Mouse (Mus musculus) midbrain, embryonic 11.5 days (tissue): ENCODE measurements around the gene N4bp3. TPM values are rescaled to one million over a fixed set of nuclear protein-coding genes. Genes with fewer than 3 reads are reported as not detected.
A peak's percentile ranks its signal among the peaks of the same experiment; 100 is the strongest.

Source experiments
- ATAC-seq: fragments of 200-750 bp; cut with Nextera tagmentation; 2 replicates; pipeline ENCODE4 v1.8.0; 2017; ENCODE audit warnings: moderate TSS enrichment, moderate library complexity; ENCODE audit not compliant: low FRiP score
- DNase-seq: peaks from one replicate; pipeline ENCODE4 v3.0.0; 2015; ENCODE audit warnings: low spot score; ENCODE audit errors: missing footprints
- H3K27ac ChIP-seq: fragments of 300-500 bp; sonication (generic); 2 replicates; pipeline ENCODE4 v1.5.1; 2014; ENCODE audit warnings: low read depth, low read length
- H3K27me3 ChIP-seq: fragments of 300-500 bp; sonication (generic); 2 replicates; pipeline ENCODE4 v1.6.1; 2014; ENCODE audit warnings: mild to moderate bottlenecking, low read length, moderate library complexity, mixed read lengths; ENCODE audit not compliant: control insufficient read depth, insufficient read depth
- H3K36me3 ChIP-seq: fragments of 300-500 bp; sonication (generic); 2 replicates; pipeline ENCODE4 v1.6.1; 2014; ENCODE audit warnings: mild to moderate bottlenecking, low read length, moderate library complexity, mixed read lengths; ENCODE audit not compliant: control insufficient read depth, insufficient read depth
- H3K4me1 ChIP-seq: fragments of 300-500 bp; sonication (generic); 2 replicates; pipeline ENCODE4 v1.6.1; 2014; ENCODE audit warnings: low read length; ENCODE audit not compliant: control insufficient read depth, insufficient read depth
- H3K4me2 ChIP-seq: fragments of 300-500 bp; sonication (generic); 2 replicates; pipeline ENCODE4 v1.6.1; 2014; ENCODE audit warnings: mild to moderate bottlenecking, moderate library complexity
- H3K4me3 ChIP-seq: fragments of 300-500 bp; sonication (generic); 2 replicates; pipeline ENCODE4 v1.5.1; 2014; ENCODE audit warnings: low read depth, low read length
- H3K9ac ChIP-seq: fragments of 300-500 bp; sonication (generic); 2 replicates; pipeline ENCODE4 v1.6.1; 2014; ENCODE audit warnings: low read length
- H3K9me3 ChIP-seq: fragments of 300-500 bp; sonication (generic); 2 replicates; pipeline ENCODE4 v1.6.1; 2016; ENCODE audit warnings: low read length; ENCODE audit not compliant: control insufficient read depth
- WGBS: fragments of 180-500 bp; shearing (Covaris S2); extraction: QIAGEN DNeasy Blood & Tissue Kit; methylation state at CpG from one replicate; pipeline ENCODE4 v1.1.7; 2014; 5-methylcytosine and 5-hydroxymethylcytosine counted together
- polyA plus RNA-seq: library from polyadenylated mRNA; unstranded; fragments of >200 nt; fragmentation: Nextera tagmentation; extraction: Ambion mirVana; gene quantifications from 2 replicates; pipeline ENCODE4 v1.2.1, GENCODE M21; 2014

N4bp3 gene
- polyA plus RNA-seq, 1 experiment from 2014 or later = 9.2 TPM

GRCm38 (mm10) chr11:51658291-51658690 lies 7.6 kb upstream of the N4bp3 start:
- Histone ChIP-seq H3K9ac (no peak overlapping the region), H3K27me3 (no peaks in the 10 kb centered on the region), H3K4me3 (no peak overlapping the region), H3K4me2 (no peak overlapping the region), H3K27ac (no peak overlapping the region), H3K36me3 (no peaks in the 10 kb centered on the region), H3K4me1 (no peaks in the 10 kb centered on the region), H3K9me3 (no peaks in the 10 kb centered on the region)
- WGBS = 75% methylated on average over 7 of the region's 7 CpGs
- DNase-seq = peak; percentile 49
- no peak for ATAC-seq

- Histone ChIP-seq H3K9ac (no peak overlapping the region), H3K4me2 (no peak overlapping the region), H3K27ac (no peak overlapping the region), H3K36me3 (no peaks in the 10 kb centered on the region), H3K4me1 (no peaks in the 10 kb centered on the region), H3K27me3 (no peaks in the 10 kb centered on the region), H3K9me3 (no peaks in the 10 kb centered on the region), H3K4me3 (no peak overlapping the region)
- WGBS = 91% methylated on average over 10 of the region's 10 CpGs
- DNase-seq (peak; percentile 8), ATAC-seq (no peak)
These were observed 6.3 kb upstream of the N4bp3 start for GRCm38 (mm10) chr11:51656798-51657521.

GRCm38 (mm10) chr11:51654891-51655290 lies 4.2 kb upstream of the N4bp3 start:
- Histone ChIP-seq H3K27ac (no peak overlapping the region), H3K4me1 (peaks cover 11% of the 10 kb centered on the region), H3K27me3 (peaks cover 6% of the 10 kb centered on the region), H3K4me3 (no peak overlapping the region), H3K9ac (no peak overlapping the region), H3K9me3 (no peaks in the 10 kb centered on the region), H3K4me2 (no peak overlapping the region), H3K36me3 (no peaks in the 10 kb centered on the region)
- 90% methylated on average over 3 of the region's 3 CpGs for WGBS
- DNase-seq = no peak
- no peak for ATAC-seq

GRCm38 (mm10) chr11:51653736-51654135 lies 3.1 kb upstream of the N4bp3 start:
- WGBS = 93% methylated on average over 6 of the region's 6 CpGs
- H3K9ac ChIP-seq = no peak overlapping the region
- peaks cover 10% of the 10 kb centered on the region for H3K27me3 ChIP-seq
- no peaks in the 10 kb centered on the region for H3K9me3 ChIP-seq
- no peak overlapping the region for H3K4me2 ChIP-seq
- H3K27ac ChIP-seq = no peak overlapping the region
- ATAC-seq = no peak
- DNase-seq = no peak
- peaks cover 22% of the 10 kb centered on the region for H3K4me1 ChIP-seq
- H3K36me3 ChIP-seq = no peaks in the 10 kb centered on the region
- H3K4me3 ChIP-seq = no peak overlapping the region

GRCm38 (mm10) chr11:51652889-51653418 lies 2.3 kb upstream of the N4bp3 start:
- DNase-seq (no peak), ATAC-seq (no peak)
- H3K9ac ChIP-seq = no peak overlapping the region
- H3K4me2 ChIP-seq = no peak overlapping the region
- no peaks in the 10 kb centered on the region for H3K36me3 ChIP-seq
- H3K27me3 ChIP-seq = peaks cover 10% of the 10 kb centered on the region
- no peaks in the 10 kb centered on the region for H3K9me3 ChIP-seq
- H3K4me1 ChIP-seq = peaks cover 30% of the 10 kb centered on the region
- no peak overlapping the region for H3K4me3 ChIP-seq
- WGBS = 88% methylated on average over 4 of the region's 4 CpGs
- no peak overlapping the region for H3K27ac ChIP-seq

GRCm38 (mm10) chr11:51650261-51650660 lies 381 bp downstream of the N4bp3 start:
- Histone ChIP-seq H3K27me3 (peaks cover 10% of the 10 kb centered on the region), H3K9ac (peak overlapping the region; percentile 74), H3K9me3 (no peaks in the 10 kb centered on the region), H3K36me3 (no peaks in the 10 kb centered on the region), H3K4me2 (peak overlapping the region; percentile 94), H3K4me1 (peaks cover 34% of the 10 kb centered on the region), H3K27ac (no peak overlapping the region), H3K4me3 (peak overlapping the region; percentile 53)
- 1% methylated on average over 29 of the region's 30 CpGs for WGBS
- DNase-seq (peak; percentile 90), ATAC-seq (peak; percentile 15; the same call in 1 of the 2 replicates)

GRCm38 (mm10) chr11:51649889-51650199 lies 798 bp downstream of the N4bp3 start:
- ATAC-seq (no peak), DNase-seq (no peak)
- peaks cover 10% of the 10 kb centered on the region for H3K27me3 ChIP-seq
- no peaks in the 10 kb centered on the region for H3K36me3 ChIP-seq
- H3K27ac ChIP-seq = no peak overlapping the region
- WGBS = 2% methylated on average over 7 of the region's 7 CpGs
- no peaks in the 10 kb centered on the region for H3K9me3 ChIP-seq
- peak overlapping the region; percentile 74 for H3K9ac ChIP-seq
- H3K4me3 ChIP-seq = peak overlapping the region; percentile 53
- H3K4me1 ChIP-seq = peaks cover 34% of the 10 kb centered on the region
- peak overlapping the region; percentile 94 for H3K4me2 ChIP-seq

GRCm38 (mm10) chr11:51649111-51649888 lies 1.3 kb downstream of the N4bp3 start:
- 14% methylated on average over 11 of the region's 11 CpGs for WGBS
- H3K36me3 ChIP-seq = no peaks in the 10 kb centered on the region
- H3K9ac ChIP-seq = peak overlapping the region; percentile 74
- H3K27ac ChIP-seq = peak overlapping the region; percentile 35; the same call in 1 of the 2 replicates
- ATAC-seq (peak; percentile 10; the same call in 1 of the 2 replicates), DNase-seq (peak; percentile 92)
- peaks cover 10% of the 10 kb centered on the region for H3K27me3 ChIP-seq
- H3K4me1 ChIP-seq = peaks cover 34% of the 10 kb centered on the region
- H3K4me3 ChIP-seq = peak overlapping the region; percentile 53
- peak overlapping the region; percentile 94 for H3K4me2 ChIP-seq
- no peaks in the 10 kb centered on the region for H3K9me3 ChIP-seq

- peak overlapping the region; percentile 35; the same call in 1 of the 2 replicates for H3K27ac ChIP-seq
- WGBS = 12% methylated on average over 3 of the region's 3 CpGs
- ATAC-seq (peak; percentile 77), DNase-seq (peak; percentile 96)
- no peaks in the 10 kb centered on the region for H3K9me3 ChIP-seq
- peak overlapping the region; percentile 94 for H3K4me2 ChIP-seq
- H3K9ac ChIP-seq = peak overlapping the region; percentile 74
- H3K4me3 ChIP-seq = no peak overlapping the region
- peaks cover 10% of the 10 kb centered on the region for H3K27me3 ChIP-seq
- no peaks in the 10 kb centered on the region for H3K36me3 ChIP-seq
- H3K4me1 ChIP-seq = peaks cover 34% of the 10 kb centered on the region
These were observed 2.1 kb downstream of the N4bp3 start for GRCm38 (mm10) chr11:51648566-51648965.
